Mouse (Mus musculus) liver, postnatal 0 days (tissue): Measurements from ENCODE around the gene Ank.

ENCODE experiments used
- CTCF ChIP-seq: sonication (generic); IDR thresholded peaks from 2 replicates; pipeline ENCODE4 v1.5.1; 2016; ENCODE audit warnings: antibody characterized with exemption, low read depth
- EP300 ChIP-seq: IDR thresholded peaks from 2 replicates; pipeline ENCODE4 v1.6.1; 2016; ENCODE audit warnings: antibody characterized with exemption, low read depth, mild to moderate bottlenecking

GRCm38 (mm10) chr15:27467081-27467491 is 609 bp downstream of the Ank start:
- TF ChIP-seq EP300 (no peak), CTCF (no peak)
